Mouse (Mus musculus) embryonic facial prominence, embryonic 12.5 days (tissue): ENCODE measurements around the gene Hdgf. TPM values are rescaled to one million over a fixed set of nuclear protein-coding genes. Genes with fewer than 3 reads are reported as not detected.
"Not testable (repeated sequence)": the region's sequence is repeated elsewhere in the genome, so short reads cannot be mapped to it uniquely, and the experiment has no call there.

ENCODE experiments used
- ATAC-seq: fragments of 200-750 bp; cut with Nextera tagmentation; 2 replicates; pipeline ENCODE4 v1.8.0; 2017; ENCODE audit not compliant: insufficient number of reproducible peaks, insufficient read depth, low FRiP score, low TSS enrichment
- H3K27ac ChIP-seq: fragments of 300-500 bp; sonication (generic); 2 replicates; pipeline ENCODE4 v1.5.1; 2016; ENCODE audit warnings: mild to moderate bottlenecking
- H3K27me3 ChIP-seq: fragments of 300-500 bp; sonication (generic); 2 replicates; pipeline ENCODE4 v1.6.1; 2016; ENCODE audit warnings: mild to moderate bottlenecking, moderate library complexity
- H3K36me3 ChIP-seq: fragments of 300-500 bp; sonication (generic); 2 replicates; pipeline ENCODE4 v1.6.1; 2016; ENCODE audit warnings: mild to moderate bottlenecking
- H3K4me1 ChIP-seq: fragments of 300-500 bp; sonication (generic); 2 replicates; pipeline ENCODE4 v1.6.1; 2016
- H3K4me2 ChIP-seq: fragments of 300-500 bp; sonication (generic); replicated peaks from 2 replicates; pipeline ENCODE4 v1.6.1; 2016; ENCODE audit warnings: mild to moderate bottlenecking, moderate library complexity
- H3K4me3 ChIP-seq: fragments of 300-500 bp; sonication (generic); 2 replicates; pipeline ENCODE4 v1.5.1; 2016; ENCODE audit warnings: mild to moderate bottlenecking
- H3K9ac ChIP-seq: fragments of 300-500 bp; sonication (generic); 2 replicates; pipeline ENCODE4 v1.6.1; 2016; ENCODE audit warnings: mild to moderate bottlenecking, moderate library complexity
- H3K9me3 ChIP-seq: fragments of 300-500 bp; sonication (generic); 2 replicates; pipeline ENCODE4 v1.6.1; 2016; ENCODE audit warnings: mild to moderate bottlenecking, moderate library complexity
- WGBS: fragments of 180-500 bp; shearing (Covaris S2); methylation state at CpG from one replicate; pipeline ENCODE4 v1.1.7; 2016; 5-methylcytosine and 5-hydroxymethylcytosine counted together
- polyA plus RNA-seq: library from polyadenylated mRNA; unstranded; fragments of >200 nt; fragmentation: Nextera tagmentation; extraction: Ambion mirVana; gene quantifications from 2 replicates; pipeline ENCODE4 v1.2.1, GENCODE M21; 2016

The Hdgf gene
- polyA plus RNA-seq, 1 experiment from 2014 or later, result 246 TPM

DNA sequence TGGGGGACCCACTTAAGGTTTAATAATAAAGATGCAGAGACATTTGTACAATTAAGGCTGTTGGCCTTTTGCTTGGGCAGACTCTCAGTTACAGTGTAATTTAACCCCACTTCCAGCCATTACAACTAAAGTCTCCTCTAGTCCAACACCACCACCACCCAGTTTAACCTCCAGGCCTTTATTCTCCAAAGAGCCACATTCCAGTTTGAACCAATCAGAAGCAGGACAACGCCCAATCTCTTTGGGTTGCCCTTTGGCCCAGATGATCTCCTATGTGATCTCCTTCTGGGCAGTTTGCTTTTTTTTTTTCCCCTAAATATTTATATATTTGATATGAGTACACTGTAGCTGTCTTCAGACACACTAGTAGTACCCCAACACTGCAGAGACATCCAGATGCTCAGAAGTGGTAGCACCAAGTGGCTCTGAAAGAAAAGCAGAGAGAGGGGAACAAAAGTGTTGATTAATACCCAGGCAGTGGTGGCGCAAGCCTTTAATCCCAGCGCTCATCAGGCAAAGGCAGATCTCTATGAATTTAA, 12.7 kb upstream of the Hdgf start:
- no peak overlapping the region for H3K4me2 ChIP-seq
- H3K27me3 ChIP-seq, result no peaks in the 10 kb centered on the region
- no peak overlapping the region for H3K27ac ChIP-seq
- no peak overlapping the region for H3K9ac ChIP-seq
- H3K36me3 ChIP-seq, result no peaks in the 10 kb centered on the region
- H3K9me3 ChIP-seq, result no peaks in the 10 kb centered on the region
- no peaks in the 10 kb centered on the region for H3K4me1 ChIP-seq
- no peak for ATAC-seq
- 71% methylated on average over 3 of the region's 3 CpGs for WGBS
- H3K4me3 ChIP-seq, result no peak overlapping the region

DNA sequence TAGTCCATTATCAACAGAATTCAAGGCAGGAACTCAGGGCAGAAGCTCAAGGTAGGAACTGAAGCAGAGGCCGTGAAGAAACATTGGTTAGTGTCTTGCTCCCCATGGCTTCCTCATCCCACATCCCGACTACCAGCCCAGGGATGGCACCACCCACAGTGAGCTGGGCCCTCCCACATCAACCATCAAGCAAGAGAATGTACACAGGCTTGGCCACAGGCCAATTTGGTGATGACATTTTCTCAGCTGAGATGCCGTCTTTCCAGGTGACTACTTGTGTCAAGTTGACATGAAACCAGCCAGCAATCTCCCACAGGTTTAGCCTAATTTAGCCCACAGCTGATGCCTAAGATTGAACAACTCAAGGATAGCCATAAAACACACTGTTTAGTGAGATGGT, 6.9 kb upstream of the Hdgf start:
- H3K4me3 ChIP-seq, result no peak overlapping the region
- no peaks in the 10 kb centered on the region for H3K9me3 ChIP-seq
- 74% methylated on average over 3 of the region's 3 CpGs for WGBS
- H3K27me3 ChIP-seq, result no peaks in the 10 kb centered on the region
- H3K36me3 ChIP-seq, result no peaks in the 10 kb centered on the region
- no peak for ATAC-seq
- H3K4me2 ChIP-seq, result no peak overlapping the region
- no peak overlapping the region for H3K27ac ChIP-seq
- no peaks in the 10 kb centered on the region for H3K4me1 ChIP-seq
- H3K9ac ChIP-seq, result no peak overlapping the region

- H3K36me3 ChIP-seq, result no peaks in the 10 kb centered on the region
- H3K27ac ChIP-seq, result no peak overlapping the region
- WGBS, result 76% methylated on average over 3 of the region's 3 CpGs
Measured at GRCm38 (mm10) chr3:87899776-87900175, 6.3 kb upstream of the Hdgf start.

DNA sequence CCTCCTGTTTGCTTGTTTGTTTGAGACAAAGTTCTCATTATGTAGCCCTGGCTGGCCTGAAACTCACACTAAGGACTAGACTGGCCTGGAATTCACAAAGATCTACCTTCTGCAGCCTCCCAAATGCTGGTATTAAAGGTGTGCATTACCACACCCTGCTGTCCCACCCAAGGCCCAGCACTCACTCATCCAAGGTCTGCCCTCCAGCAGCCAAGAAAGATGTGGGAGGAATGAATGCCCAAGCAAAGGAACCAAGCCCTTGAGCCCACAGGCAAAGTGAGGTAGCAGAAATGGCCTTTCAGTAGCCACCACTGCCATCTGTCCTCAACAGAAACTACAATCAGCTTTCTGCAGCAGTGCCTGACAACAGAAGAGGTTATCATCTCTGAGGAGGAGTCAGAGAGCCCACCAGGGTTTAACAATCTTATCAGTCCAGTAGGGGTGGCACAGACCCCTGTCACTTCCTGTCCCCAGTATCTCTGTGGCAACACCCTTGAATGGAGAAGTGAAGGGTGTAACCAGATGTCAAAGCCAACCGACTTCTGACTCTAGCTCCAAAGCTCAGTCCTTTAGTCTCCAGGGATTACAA, 5.0 kb upstream of the Hdgf start:
- no peaks in the 10 kb centered on the region for H3K4me1 ChIP-seq
- no peak overlapping the region for H3K4me3 ChIP-seq
- WGBS, result 72% methylated on average over 1 of the region's 1 CpGs
- no peaks in the 10 kb centered on the region for H3K9me3 ChIP-seq
- H3K4me2 ChIP-seq, result no peak overlapping the region
- no peak overlapping the region for H3K9ac ChIP-seq
- H3K36me3 ChIP-seq, result no peaks in the 10 kb centered on the region
- ATAC-seq, result no peak
- no peak overlapping the region for H3K27ac ChIP-seq
- no peaks in the 10 kb centered on the region for H3K27me3 ChIP-seq

More at GRCm38 (mm10) chr3:87899776-87900175, 6.3 kb upstream of the Hdgf start:
- Histone ChIP-seq H3K4me3 (no peak overlapping the region), H3K27me3 (no peaks in the 10 kb centered on the region), H3K9ac (no peak overlapping the region), H3K4me2 (no peak overlapping the region), H3K4me1 (no peaks in the 10 kb centered on the region), H3K9me3 (no peaks in the 10 kb centered on the region)
- no peak for ATAC-seq

DNA sequence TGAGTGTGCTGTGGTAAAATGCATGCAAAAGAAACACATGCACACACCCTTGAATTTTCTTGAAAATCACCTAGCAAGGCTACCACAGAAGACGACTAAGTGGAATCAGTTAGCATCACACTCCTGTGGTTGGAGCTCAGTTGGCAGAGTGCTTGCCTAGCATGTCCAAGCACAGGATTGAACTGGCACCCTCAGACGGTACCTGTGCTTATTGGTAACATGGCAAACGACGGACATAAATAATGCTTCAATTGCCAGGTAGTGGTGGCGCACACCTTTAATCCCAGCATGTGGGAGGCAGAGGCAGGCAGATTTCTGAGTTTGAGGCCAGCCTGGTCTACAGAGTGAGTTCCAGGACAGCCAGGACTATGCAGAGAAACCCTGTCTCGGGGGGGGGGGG, 4.2 kb upstream of the Hdgf start:
- H3K27me3 ChIP-seq, H3K4me1 ChIP-seq, H3K4me2 ChIP-seq, H3K36me3 ChIP-seq, ATAC-seq, H3K4me3 ChIP-seq, H3K9ac ChIP-seq, H3K27ac ChIP-seq, H3K9me3 ChIP-seq: not testable (repeated sequence)
- 81% methylated on average over 6 of the region's 6 CpGs for WGBS

GRCm38 (mm10) chr3:87903821-87904220, 2.3 kb upstream of the Hdgf start:
- H3K4me1 ChIP-seq, result peaks cover 16% of the 10 kb centered on the region
- H3K9me3 ChIP-seq, result no peaks in the 10 kb centered on the region
- 37% methylated on average over 5 of the region's 5 CpGs for WGBS
- H3K27ac ChIP-seq, result peak overlapping the region; percentile 61; the same call in 1 of the 2 replicates
- no peak for ATAC-seq
- H3K9ac ChIP-seq, result no peak overlapping the region
- no peaks in the 10 kb centered on the region for H3K36me3 ChIP-seq
- H3K4me2 ChIP-seq, result no peak overlapping the region
- H3K27me3 ChIP-seq, result no peaks in the 10 kb centered on the region
- H3K4me3 ChIP-seq, result no peak overlapping the region

DNA sequence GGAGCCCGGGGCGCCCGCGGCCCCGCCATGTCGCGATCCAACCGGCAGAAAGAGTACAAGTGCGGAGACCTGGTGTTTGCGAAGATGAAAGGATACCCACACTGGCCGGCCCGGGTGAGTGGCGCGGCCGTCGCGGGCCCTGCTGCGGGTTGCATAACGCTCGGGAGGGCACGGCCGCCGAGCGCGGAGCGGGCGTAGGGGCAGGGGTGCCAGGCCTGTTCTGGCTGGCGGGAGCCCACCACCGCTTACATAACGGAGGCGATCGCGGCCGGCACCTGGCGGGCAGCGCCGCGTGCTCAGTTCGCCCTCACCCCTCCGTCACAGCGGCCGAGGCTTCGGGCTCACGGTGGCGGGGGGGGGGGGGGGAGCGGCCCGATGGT, 470 bp downstream of the Hdgf start:
- H3K4me3 ChIP-seq, result peak overlapping the region; percentile 94
- H3K9ac ChIP-seq, result peak overlapping the region; percentile 98
- ATAC-seq, result no peak
- H3K9me3 ChIP-seq, result no peaks in the 10 kb centered on the region
- peaks cover 43% of the 10 kb centered on the region for H3K4me1 ChIP-seq
- 1% methylated on average over 47 of the region's 47 CpGs for WGBS
- H3K36me3 ChIP-seq, result no peaks in the 10 kb centered on the region
- H3K27ac ChIP-seq, result peak overlapping the region; percentile 98
- H3K4me2 ChIP-seq, result peak overlapping the region; percentile 93
- H3K27me3 ChIP-seq, result no peaks in the 10 kb centered on the region

GRCm38 (mm10) chr3:87906981-87907857, 1.1 kb downstream of the Hdgf start:
- WGBS, result under 1% methylated on average over 27 of the region's 27 CpGs
- Histone ChIP-seq H3K4me1 (peaks cover 43% of the 10 kb centered on the region), H3K27me3 (no peaks in the 10 kb centered on the region), H3K4me2 (peak overlapping the region; percentile 93), H3K4me3 (peak overlapping the region; percentile 94), H3K9ac (peak overlapping the region; percentile 98), H3K27ac (peak overlapping the region; percentile 98), H3K9me3 (no peaks in the 10 kb centered on the region), H3K36me3 (no peaks in the 10 kb centered on the region)
- ATAC-seq, result no peak

GRCm38 (mm10) chr3:87907906-87908305, 1.8 kb downstream of the Hdgf start:
- Histone ChIP-seq H3K36me3 (peaks cover under 1% of the 10 kb centered on the region), H3K4me1 (peaks cover 43% of the 10 kb centered on the region), H3K4me2 (peak overlapping the region; percentile 93), H3K9ac (peak overlapping the region; percentile 98), H3K27me3 (no peaks in the 10 kb centered on the region), H3K9me3 (no peaks in the 10 kb centered on the region), H3K27ac (peak overlapping the region; percentile 98), H3K4me3 (peak overlapping the region; percentile 94)
- 4% methylated on average over 1 of the region's 1 CpGs for WGBS
- ATAC-seq, result no peak

- Histone ChIP-seq H3K4me2 (peak overlapping the region; percentile 93), H3K36me3 (peaks cover 16% of the 10 kb centered on the region), H3K27ac (peak overlapping the region; percentile 87), H3K27me3 (no peaks in the 10 kb centered on the region), H3K4me3 (peak overlapping the region; percentile 30; the same call in 1 of the 2 replicates), H3K4me1 (peaks cover 43% of the 10 kb centered on the region), H3K9ac (no peak overlapping the region), H3K9me3 (no peaks in the 10 kb centered on the region)
- 88% methylated on average over 2 of the region's 2 CpGs for WGBS
- no peak for ATAC-seq
Measured at GRCm38 (mm10) chr3:87909381-87909780, 3.3 kb downstream of the Hdgf start.

- 5% methylated on average over 4 of the region's 4 CpGs for WGBS
- Histone ChIP-seq H3K36me3 (peaks cover 21% of the 10 kb centered on the region), H3K27me3 (no peaks in the 10 kb centered on the region), H3K9ac (0 out of 2 replicates have a peak overlapping the region, but pooled peaks have one; percentile 25), H3K4me3 (peak overlapping the region; percentile 30), H3K27ac (peak overlapping the region; percentile 87), H3K9me3 (no peaks in the 10 kb centered on the region), H3K4me1 (peaks cover 43% of the 10 kb centered on the region), H3K4me2 (peak overlapping the region; percentile 93)
- ATAC-seq, result no peak
Measured at GRCm38 (mm10) chr3:87909874-87910273, 3.8 kb downstream of the Hdgf start.
